Mouse (Mus musculus) cortical plate, adult 2 months (tissue): Measurements from ENCODE around the gene Gm17026. TPM values are rescaled to one million over a fixed set of nuclear protein-coding genes. Genes with fewer than 3 reads are reported as not detected.
"Not testable (repeated sequence)": the region's sequence is repeated elsewhere in the genome, so short reads cannot be mapped to it uniquely, and the experiment has no call there.

ENCODE experiments used
- H3K27ac ChIP-seq: fragments of 200-500 bp; 2 replicates; pipeline ENCODE4 v1.5.1; 2012; ENCODE audit warnings: low read length, control low read depth, inconsistent platforms; ENCODE audit not compliant: insufficient read depth
- H3K4me1 ChIP-seq: fragments of 200-500 bp; 2 replicates; pipeline ENCODE4 v1.6.1; 2011; ENCODE audit warnings: low read length; ENCODE audit not compliant: control insufficient read depth, insufficient read depth
- H3K4me3 ChIP-seq: fragments of 200-500 bp; 2 replicates; pipeline ENCODE4 v1.5.1; 2011; ENCODE audit warnings: mild to moderate bottlenecking, low read length, control low read depth; ENCODE audit not compliant: insufficient read depth
- polyA plus RNA-seq: library from polyadenylated mRNA; depleted of rRNA; stranded (reverse); fragments of >200 nt; gene quantifications from 2 replicates; pipeline ENCODE4 v1.2.3, GENCODE M21; 2012; rRNA removed

The Gm17026 gene
- not detected in 2 replicates for polyA plus RNA-seq

- not testable (repeated sequence) for H3K27ac ChIP-seq, H3K4me3 ChIP-seq, H3K4me1 ChIP-seq
These were observed at the start of gene Gm17026 for GRCm38 (mm10) chr14:42259948-42260347. TSS of gene Gm17026 (minus strand) at chr14:42260048.

- not testable (repeated sequence) for H3K4me1 ChIP-seq, H3K27ac ChIP-seq, H3K4me3 ChIP-seq
These were observed 37.4 kb upstream of the Gm17026 start, which contains the start of gene Gm9611 for GRCm38 (mm10) chr14:42297258-42297657. TSS of gene Gm9611 (minus strand) at chr14:42297358.

GRCm38 (mm10) chr14:42216766-42217537 is 42.9 kb downstream of the Gm17026 start:
- H3K4me1 ChIP-seq, H3K4me3 ChIP-seq, H3K27ac ChIP-seq: not testable (repeated sequence)

Other genes with a start within 250 kb of the Gm17026 start
- gene Gm7951, start 142.7 kb downstream of the Gm17026 start, polyA plus RNA-seq: not detected in 2 replicates
- gene Gm17027, start 97.4 kb downstream of the Gm17026 start, polyA plus RNA-seq: not detected in 2 replicates
- not detected in 2 replicates for gene Gm3573, start 69.3 kb downstream of the Gm17026 start, polyA plus RNA-seq
- gene Gm9611, start 37.3 kb upstream of the Gm17026 start, polyA plus RNA-seq: not detected in 2 replicates
- gene Gm7995, start 50.2 kb upstream of the Gm17026 start, polyA plus RNA-seq: 0.08 TPM in 1 of 2 replicates, not detected in the other
- not detected in 2 replicates for gene Gm8005, start 179.6 kb upstream of the Gm17026 start, polyA plus RNA-seq
- gene Gm8011, start 203.8 kb upstream of the Gm17026 start, polyA plus RNA-seq: not detected in 2 replicates
- gene Gm8020, start 242.3 kb upstream of the Gm17026 start, polyA plus RNA-seq: not detected in 2 replicates